Mouse (Mus musculus) telencephalon, adult 2 months (tissue): Measurements from ENCODE around the gene Prickle1.

Experiments
- DNase-seq: peaks from one replicate; pipeline ENCODE4 v3.0.0-alpha.2; 2011; ENCODE audit warnings: low read depth, low spot score

Prickle1 gene

DNA sequence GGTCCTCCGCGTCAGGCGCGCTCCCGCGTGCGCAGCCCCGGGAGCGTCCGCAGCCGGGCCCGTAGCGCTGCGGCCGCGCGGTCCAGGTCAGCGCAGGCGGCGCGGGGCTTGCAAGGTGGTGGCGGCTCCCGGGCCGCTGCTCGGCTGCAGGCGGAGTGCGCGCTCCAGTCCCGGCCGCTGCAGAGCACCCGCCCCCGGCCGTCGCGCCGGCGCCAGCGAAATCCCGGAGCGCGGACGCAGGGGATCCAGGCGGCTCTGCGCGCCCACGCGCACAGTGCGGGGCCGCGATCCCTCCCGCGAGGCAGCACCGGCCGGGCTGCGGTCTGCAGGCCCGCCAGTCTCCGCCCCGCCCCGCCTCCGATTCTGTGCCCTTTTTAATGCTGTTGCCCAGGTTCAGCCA is at the start of gene Prickle1:
TSS of gene Prickle1 (minus strand) at position 146 of the 400 bp plus-strand sequence.
- peak; percentile 83 for DNase-seq

DNA sequence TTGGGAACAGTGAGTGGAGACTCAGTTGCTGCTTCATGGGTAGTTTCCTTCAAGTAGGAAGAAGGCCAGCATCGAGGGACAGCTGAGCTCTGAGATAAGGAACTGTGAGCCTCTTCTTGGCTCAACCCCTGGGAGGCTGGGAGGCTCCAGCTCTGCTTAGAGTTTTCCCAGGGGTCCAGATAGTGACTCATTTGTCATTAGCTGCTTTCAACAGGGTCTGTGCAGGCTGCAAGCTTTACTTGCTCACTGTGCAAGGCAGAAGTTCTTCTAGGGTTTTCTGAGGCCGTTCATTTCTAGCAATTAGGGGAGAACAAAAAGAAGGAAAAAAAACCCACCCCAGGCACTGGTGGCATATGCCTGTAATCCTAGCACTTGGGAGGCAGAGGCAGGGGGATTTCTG is 44.5 kb upstream of the Prickle1 start:
- no peak for DNase-seq

DNA sequence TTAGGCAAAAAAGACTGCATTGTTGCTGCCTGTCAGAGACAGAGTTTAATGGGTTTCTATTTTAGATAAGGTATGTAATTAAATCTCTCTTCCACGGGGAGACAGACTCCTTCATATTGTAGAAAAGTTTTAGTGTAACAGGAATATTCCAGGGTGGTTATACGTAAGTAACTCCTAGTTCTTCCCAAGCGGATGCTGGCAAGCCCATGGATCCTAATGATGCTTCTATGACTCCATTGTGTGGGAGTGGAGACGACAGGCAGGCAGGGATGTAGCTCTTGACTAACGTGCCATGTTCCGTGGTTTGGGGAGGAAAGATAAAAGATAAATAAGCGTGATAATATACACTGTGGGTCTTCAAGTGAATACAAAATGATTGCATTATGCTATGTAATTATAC is 41.3 kb upstream of the Prickle1 start:
- no peak for DNase-seq

DNA sequence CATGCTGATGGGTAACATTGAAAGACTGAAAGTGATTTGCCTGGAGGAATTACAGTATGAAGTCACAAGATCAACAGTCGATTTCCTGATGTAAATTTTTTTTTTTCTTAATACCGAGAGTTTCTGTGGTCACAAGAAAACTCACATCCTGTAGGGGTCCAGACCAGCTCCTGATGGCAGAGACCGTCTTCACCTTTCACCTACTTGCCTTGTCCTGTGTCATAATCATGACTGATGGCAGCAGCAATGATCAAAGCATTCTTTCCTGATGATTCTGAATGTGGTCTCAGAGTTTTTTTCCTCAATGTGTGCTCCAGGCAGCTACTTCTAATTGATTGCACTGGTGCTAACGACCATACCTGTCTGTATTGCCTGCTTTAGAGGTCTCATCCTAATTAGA is 39.9 kb upstream of the Prickle1 start:
- DNase-seq = no peak

DNA sequence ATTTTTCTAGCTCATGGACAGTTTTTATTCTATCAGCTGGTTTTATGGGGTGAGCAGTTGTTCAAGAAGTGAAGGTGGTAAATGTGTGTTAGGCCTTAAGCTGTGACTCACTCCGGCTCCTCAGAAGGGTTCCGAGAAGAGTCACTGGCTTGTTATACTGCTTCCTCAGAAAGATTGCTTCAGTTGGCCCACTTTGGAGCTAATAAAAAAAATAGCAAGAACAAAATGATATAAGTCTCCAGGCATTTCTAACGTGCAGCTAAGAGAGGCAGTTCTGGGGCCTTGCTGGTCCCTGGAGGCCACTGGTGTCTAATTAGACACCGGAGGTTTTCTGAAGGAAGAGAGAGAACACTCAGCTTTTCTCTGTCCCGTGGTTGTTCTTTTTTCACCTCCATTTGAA is 38.8 kb upstream of the Prickle1 start:
- no peak for DNase-seq

DNA sequence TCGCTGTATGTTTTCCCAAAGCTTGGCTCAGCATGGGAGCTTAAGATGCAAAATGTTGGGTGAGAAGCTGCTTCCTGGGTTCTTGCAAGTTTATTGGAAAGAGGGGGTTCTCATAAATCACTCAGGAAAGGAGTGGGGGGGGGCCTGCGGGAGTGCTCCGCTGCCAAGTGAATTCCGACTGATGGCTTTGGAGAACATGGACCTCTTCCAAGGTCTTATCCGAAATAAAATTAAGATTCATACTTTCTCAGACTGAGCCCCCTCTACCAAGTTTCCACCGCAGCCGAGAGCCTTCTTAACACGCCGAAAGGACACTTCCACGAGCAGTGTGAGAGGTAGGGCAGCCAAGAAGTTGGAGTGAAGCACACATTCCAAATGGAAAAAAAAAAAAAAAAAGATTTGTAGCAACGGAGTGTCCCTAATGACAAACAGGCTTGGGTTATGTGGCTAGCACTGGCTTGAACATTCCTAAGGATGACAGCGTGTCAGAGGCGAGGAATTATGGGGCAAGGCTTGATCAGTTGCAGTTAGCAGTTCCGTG is 34.4 kb upstream of the Prickle1 start:
- DNase-seq = no peak

DNA sequence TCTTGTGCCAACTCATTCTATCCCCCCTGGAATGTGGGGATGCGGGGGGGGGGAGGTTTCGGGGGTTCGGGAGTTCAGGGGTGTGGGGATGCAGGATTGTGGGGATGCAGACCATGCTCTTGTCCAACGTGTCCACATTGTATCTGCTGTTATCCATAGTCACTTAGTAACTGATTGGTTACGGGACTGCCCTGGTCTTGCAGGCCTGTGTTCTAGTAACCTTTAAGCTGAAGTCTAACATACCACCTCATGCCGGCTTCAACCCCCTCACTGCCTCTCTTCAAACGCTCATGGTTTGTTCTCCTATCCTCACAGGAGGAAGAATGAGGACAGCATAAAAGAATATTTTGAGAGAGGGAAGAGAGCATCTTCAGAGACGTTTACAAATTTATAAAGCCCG is 33.5 kb upstream of the Prickle1 start:
- no peak for DNase-seq

DNA sequence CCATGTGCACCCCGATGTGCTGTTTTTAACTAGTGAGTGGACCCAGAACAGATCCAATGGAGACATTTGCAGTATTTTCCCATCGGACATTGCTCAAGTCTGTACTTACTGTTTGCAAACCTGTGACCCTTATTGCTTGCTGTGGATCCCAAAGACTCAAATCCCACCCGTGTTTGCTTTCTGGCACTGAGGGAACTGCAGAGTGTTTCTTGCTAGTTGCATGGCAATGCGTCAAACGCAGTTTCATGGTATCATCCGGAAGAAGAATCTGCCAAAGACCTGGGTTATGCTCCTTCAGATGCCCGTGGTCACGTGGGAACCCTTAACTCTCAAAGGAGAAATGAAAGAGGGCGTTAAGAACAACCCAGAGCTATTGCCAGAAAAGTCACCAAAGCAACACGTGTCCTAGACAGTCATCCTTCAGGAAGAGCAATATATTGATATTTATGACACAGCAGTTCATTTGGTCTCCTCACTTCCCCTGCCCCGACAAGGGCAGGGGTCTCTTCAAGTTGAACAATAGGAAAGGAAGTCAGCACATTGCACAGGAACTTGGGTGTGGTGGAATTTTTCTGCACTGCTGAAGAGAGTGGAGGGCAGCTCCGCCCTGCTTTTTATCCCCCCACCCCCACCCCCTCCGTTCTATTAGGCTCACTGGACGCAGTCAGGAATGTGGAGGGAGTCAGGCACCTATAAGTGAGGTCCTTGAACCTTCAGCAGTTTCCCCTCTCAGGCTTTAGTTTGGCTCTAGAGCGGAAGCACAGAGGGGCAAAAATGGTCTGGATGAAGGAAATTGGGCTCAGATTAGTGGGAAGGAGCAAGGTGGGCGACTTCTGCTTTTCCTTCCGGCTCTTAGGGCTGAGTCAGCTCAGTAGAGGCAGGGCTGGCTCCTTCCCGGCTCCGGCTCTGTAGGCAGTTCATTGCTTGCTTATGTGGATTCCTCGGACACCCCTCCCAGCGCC is 32.4 kb upstream of the Prickle1 start:
- DNase-seq = no peak

DNA sequence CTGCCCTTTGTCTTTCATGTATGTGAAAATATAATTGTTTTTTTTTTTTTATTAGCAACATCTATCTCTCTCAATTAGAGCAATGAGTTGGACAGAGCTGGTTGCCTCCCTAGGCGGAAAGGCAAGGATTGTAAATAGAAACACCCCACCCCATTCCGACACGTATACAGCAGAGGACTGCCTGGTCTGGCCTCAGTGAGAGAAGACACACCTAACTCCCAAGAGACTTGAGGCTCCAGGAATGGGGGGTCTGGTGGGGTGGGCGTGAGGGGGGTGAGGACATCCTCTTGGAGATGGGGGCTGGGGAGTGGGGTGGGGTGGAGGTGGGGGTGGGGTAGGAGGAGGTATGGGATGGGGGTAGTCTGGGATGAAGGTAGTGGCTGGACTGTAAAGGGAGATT is 23.9 kb upstream of the Prickle1 start:
- no peak for DNase-seq

DNA sequence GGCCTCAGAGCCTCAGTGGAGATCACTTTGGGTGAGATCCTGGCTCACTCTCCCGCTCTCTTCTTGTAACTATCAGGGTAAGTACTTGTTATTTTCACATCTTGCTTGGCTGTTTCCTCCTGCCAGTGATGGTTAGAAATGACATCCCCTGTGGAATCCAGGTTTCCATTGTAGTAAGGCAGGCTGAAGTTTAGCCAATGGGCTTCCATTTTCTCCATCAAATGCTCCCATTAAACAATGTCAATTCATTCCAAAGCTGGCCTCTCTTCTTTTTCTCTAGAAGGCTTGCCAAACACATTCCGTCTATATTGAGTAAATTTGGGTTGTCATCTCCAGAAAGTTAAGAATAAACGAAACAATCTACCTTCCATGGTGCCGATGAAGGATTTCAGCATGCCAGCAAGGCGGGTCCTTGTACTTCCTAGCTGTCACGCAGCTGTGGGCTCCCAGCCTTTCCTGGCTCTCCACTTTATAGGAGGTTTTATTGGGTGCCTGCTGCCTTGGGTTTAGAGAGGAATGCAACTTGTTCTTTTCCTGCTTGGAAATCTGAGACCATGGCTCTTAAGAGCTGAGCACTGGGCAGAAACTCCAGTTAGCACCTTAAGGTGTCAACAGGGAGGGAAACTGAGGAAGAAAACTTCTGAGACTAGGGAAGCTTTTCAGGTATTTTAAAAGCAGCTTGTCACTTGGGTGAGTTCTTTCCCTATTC is 22.9 kb upstream of the Prickle1 start:
- DNase-seq = no peak

DNA sequence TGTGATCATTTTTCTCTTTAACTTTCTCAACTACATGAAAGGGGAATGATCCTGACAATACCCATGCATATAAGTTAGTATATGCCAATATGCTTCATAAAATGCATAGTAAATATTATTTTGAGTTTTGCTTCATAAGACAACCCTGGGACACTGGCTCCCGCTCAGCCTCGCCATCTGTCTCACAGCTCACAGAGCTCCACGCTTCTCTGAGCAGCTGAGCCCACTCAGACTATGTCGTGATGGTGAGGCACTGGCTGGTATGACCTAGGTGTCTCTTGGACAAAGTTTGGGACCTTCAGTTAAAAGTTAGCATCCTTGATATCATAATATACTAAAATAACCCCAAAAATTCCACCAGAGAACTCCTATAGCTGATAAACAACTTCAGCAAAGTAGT is 20.6 kb upstream of the Prickle1 start:
- DNase-seq = no peak

DNA sequence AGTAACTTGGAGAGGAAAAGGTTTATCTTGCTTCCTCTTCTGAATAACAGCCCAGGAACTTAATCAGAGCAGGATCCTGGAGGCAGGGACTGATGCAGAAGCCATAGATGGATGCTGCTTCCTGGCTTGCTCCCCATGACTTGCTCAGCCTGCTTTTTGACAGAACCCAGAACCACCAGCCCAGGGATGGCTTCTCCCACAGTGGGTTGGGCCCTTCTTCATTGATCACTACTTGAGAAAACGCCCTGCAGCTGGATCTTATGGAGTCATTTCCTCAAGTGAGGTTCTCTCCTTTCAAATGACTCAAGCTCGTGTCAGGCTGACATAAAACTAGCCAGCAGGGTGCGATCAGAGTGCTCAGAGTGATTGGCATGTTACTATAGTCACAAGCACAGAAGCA is 19.3 kb upstream of the Prickle1 start:
- DNase-seq = no peak

DNA sequence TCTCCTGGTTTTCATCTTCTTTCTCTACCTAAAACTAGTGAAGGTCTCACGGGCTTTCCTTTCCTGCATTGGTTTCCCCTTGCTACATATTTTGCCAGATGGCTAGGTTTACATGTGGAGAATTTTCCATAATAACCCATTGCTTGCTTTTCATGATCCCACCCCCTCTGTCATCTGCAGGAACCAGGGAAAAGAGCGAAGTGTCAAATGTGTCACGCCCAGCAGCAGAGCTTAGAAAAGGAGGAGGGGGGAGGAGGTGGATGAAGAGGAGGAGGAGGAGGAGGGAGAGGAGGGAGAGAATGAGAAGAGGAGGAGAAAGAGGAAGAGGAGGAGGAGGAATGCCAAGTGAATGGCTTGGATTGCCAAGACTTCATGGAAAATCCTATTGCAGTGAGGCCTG is 17.9 kb upstream of the Prickle1 start:
- no peak for DNase-seq

DNA sequence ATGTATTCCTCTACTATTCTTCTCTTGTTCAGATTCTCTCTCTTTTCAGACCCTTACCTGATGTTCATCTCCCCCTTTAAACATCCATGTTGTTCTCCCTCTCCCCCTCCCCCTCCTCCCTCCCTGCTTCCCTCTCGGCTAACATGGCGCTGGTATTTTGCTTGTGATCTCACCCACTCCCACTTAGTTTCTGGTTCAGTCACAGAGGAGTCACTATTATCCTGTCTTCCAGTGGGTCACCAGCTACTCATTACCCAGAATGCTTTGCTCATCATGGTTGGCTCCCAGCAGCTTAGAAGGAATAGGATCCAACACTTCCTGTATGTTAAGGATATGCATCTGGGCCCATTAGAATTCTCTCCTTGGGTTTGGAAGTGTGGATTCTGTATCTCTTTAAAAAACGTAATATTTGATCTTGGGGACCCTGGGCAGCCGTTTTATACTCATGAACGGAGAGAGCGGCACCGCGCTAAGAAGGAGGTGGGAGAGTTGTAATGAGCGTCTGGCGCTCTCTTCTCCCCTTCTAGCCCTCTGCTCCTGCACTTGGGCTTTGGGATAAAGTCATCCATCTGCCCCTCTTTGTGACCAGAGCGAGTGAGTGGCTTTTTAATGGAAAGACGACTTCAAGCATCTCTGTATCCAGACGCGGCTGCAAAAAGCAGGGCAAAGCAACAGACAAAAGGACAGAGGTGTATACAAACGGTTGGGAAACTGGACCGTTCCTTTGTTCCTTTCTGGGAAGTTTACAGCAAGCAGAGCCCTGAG is 16.0 kb upstream of the Prickle1 start:
- no peak for DNase-seq

DNA sequence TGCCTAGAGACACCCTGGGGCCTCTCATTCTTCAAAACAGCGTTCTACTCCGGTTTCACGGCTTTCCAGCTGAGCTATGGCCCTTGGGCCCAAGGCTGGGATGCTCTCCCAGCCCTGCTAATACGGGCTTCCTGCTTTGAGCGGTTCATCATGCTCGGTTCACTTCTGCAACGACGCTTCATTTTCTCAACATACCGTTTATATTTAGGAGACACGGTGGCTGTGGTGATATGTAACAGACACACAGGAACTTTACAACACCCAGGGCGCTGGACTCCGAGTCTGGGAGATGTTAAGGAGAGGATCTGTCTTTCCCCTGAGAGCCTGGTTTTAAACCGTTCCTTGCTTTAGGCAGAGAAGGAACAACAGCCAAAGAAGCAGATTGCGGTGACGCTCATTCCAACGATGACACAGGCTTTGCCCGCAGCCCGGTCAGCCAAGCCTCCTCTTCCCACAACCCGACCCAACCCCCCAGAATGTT is 15.1 kb upstream of the Prickle1 start:
- DNase-seq = no peak

DNA sequence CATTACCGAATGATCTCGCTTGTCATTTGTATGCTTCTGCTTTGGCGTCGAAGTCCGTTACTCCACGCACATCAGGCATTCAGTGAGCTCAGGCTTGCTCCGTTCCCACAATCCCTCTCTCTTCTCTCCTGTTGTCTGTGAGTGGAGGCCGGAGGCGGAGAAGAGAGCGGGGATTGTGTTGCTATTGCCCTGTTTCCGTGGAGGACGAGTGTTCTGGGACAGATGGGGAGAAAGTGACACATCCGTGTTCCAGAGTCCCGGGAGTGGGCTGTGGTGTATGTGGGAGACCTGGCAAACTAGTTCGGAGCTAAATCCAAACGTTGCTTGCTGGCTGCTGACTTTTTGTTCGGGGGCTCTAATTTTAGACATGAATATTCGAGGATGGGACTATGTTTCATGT is 14.6 kb upstream of the Prickle1 start:
- peak; percentile 92 for DNase-seq

DNA sequence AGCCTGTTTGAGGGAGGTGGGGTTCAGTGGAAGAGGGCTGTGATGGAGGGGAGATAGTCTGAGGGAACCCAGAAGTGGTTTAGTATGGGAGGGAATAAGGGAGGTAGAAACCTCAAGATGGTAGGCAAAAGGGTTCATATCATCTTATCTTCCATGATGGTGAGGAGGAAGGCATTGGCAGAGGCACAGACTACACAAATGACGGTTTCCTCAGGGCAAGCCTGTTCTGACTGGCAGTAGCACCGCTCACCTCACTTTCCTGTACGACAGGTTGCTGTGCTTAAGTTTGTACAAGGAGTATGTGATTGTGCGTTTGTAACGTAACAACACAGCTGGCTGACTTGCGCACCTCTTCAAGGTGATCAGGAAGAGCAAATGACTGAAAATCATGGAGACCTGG is 7.2 kb upstream of the Prickle1 start:
- no peak for DNase-seq

DNA sequence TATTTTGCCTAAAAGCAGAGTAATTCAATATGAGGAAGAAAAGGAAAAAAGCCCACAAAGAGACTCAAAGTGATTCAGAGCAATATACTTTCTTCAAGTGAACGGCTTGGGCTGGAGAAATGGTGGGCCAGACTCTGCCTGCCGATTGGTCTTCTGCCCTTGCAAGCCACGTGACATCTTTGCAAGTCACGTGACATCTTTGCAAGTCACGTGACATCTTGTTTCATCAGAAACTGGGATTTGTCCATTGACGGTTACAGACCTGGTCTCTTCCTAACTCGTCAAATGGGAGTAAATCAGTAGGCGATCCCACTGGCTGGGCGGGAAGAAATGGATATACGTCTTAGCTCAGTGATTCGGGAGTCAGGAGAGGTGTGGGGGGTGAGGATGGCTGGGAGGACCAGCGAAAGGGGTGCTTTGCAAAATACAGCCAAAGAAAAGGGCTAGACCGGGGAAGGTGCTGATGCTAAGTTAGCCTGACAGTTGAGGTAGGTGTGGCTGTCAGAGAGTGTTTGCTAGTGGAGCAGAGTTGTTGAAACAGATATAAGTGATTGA is 5.8 kb upstream of the Prickle1 start:
- no peak for DNase-seq

DNA sequence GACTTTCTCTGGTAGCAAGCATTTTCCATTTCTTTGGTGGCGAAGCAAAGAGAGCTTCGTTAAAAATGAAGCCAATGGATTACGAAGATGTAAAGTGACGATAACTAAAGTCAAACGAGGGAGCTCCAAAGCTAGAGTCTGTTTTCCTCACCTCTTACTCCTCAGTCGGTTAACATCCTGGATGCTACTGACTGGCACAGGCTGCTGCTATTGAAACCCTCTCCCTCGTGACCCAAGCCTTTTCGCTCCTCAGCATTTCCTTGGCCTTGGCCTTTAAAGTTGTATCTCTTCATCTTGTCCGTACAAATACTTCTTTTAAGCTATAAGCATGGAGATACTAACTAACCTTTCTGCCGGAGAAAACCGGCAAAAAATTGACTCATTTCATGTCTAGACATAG is 1.3 kb upstream of the Prickle1 start:
- no peak for DNase-seq

DNA sequence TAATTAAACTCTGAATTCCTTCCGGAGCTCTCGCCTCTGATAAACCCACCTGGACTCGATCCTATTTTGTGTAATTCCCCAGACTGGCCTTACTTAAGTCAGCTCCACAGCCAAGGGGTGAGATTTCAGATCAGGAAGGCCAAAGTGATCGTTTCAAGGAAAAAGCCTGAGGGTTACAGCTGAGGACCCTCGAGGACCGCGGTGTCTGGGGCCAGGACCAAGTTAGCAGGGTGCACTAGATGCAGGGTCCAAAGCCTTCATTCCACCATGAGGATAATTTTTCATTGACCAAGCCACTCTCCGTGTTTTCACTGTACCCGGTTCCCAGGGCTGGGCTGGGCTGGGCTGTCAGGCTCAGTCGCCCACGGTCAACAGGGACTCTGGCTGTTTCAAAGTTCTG is 594 bp upstream of the Prickle1 start:
- DNase-seq = no peak

DNA sequence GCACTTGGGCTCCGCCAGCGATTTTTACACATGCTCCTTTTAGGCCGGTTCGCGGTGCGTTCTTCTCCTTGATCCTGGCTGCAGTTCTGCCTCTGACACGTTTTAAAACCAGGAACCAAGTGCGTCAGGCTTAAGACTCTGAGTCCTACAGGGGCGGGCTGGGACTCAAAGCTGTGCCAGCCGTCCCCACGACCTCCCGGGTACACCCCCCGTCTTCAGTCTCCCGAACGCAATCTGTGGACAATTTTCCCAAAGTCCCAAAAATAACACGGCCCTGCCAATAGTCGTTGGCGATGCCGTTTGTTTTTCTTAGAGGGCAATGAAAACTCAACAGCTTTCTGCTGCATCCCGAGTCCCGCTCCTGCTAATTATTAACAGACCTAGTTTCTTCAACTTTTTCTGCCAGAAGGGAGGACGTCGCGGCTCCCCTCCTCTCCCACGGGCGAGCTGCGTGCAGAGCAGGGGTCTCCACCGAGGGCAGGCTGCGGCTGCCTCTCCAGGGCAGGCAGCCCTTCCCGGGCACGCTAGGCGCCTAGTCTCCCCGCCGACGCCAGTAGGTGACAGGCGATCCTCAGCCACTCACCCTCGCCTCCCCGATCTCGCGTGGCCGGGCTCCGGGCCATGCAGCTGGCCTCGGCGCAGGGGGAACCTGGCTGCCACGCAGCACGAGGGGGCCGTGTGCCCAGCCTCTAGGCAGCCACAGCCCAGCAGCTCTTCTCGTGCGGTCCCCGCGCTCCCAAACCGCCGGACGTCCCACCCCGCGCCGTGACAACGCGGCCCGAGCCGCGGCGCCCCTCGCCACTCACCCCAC is 598 bp downstream of the Prickle1 start:
- no peak for DNase-seq
